Mouse (Mus musculus) mesoderm, embryonic 11.5 days (tissue): ENCODE data around the gene Fut9.

Experiments used
- DNase-seq: peaks from one replicate; pipeline ENCODE4 v3.0.0-alpha.2; 2012; ENCODE audit warnings: low read depth, low spot score

Fut9 gene

GRCm38 (mm10) chr4:25799476-25800283 is at the start of gene Fut9:
Gene Fut9, minus strand, starts transcription at chr4:25800244.
- peak; percentile 76 for DNase-seq

GRCm38 (mm10) chr4:25815783-25816182 is 15.7 kb upstream of the Fut9 start:
- no peak for DNase-seq

- DNase-seq, result no peak
Observed at GRCm38 (mm10) chr4:25813340-25813739, 13.3 kb upstream of the Fut9 start.

GRCm38 (mm10) chr4:25810058-25810457 is 10.0 kb upstream of the Fut9 start:
- no peak for DNase-seq

- DNase-seq, result no peak
Observed at GRCm38 (mm10) chr4:25801751-25802150, 1.7 kb upstream of the Fut9 start.

GRCm38 (mm10) chr4:25800284-25800616 is 206 bp upstream of the Fut9 start:
- no peak for DNase-seq

GRCm38 (mm10) chr4:25799051-25799475 is 981 bp downstream of the Fut9 start:
- peak; percentile 14 for DNase-seq

GRCm38 (mm10) chr4:25798412-25798811 is 1.6 kb downstream of the Fut9 start:
- DNase-seq, result no peak

- DNase-seq, result no peak
Observed at GRCm38 (mm10) chr4:25796149-25796548, 3.9 kb downstream of the Fut9 start.

- no peak for DNase-seq
Observed at GRCm38 (mm10) chr4:25785276-25785675, 14.8 kb downstream of the Fut9 start.

- no peak for DNase-seq
Observed at GRCm38 (mm10) chr4:25768657-25769056, 31.4 kb downstream of the Fut9 start.

GRCm38 (mm10) chr4:25763091-25763490 is 37.0 kb downstream of the Fut9 start:
- DNase-seq, result no peak

GRCm38 (mm10) chr4:25757909-25758548 is 42.0 kb downstream of the Fut9 start:
- DNase-seq, result no peak

- no peak for DNase-seq
Observed at GRCm38 (mm10) chr4:25741553-25741952, 58.5 kb downstream of the Fut9 start.

GRCm38 (mm10) chr4:25738782-25739181 is 61.3 kb downstream of the Fut9 start:
- no peak for DNase-seq

- DNase-seq, result no peak
Observed at GRCm38 (mm10) chr4:25721576-25721975, 78.5 kb downstream of the Fut9 start.

GRCm38 (mm10) chr4:25713907-25714306 is 86.1 kb downstream of the Fut9 start:
- no peak for DNase-seq

GRCm38 (mm10) chr4:25684976-25685375 is 115.1 kb downstream of the Fut9 start:
- DNase-seq, result peak; percentile 4

GRCm38 (mm10) chr4:25664196-25664595 is 135.8 kb downstream of the Fut9 start:
- DNase-seq, result no peak

- peak; percentile 2 for DNase-seq
Observed at GRCm38 (mm10) chr4:25661204-25661727, 138.8 kb downstream of the Fut9 start.

- DNase-seq, result no peak
Observed at GRCm38 (mm10) chr4:25658792-25659191, 141.3 kb downstream of the Fut9 start.

GRCm38 (mm10) chr4:25651902-25652301 is 148.1 kb downstream of the Fut9 start:
- DNase-seq, result no peak

- DNase-seq, result no peak
Observed at GRCm38 (mm10) chr4:25648107-25648506, 151.9 kb downstream of the Fut9 start.
